Mouse (Mus musculus) hindbrain, embryonic 14.5 days (tissue): ENCODE data around the gene Gm13289. TPM values are rescaled to one million over a fixed set of nuclear protein-coding genes. Genes with fewer than 3 reads are reported as not detected.
A peak's percentile ranks its signal among the peaks of the same experiment; 100 is the strongest.
"Not testable (repeated sequence)": the region's sequence is repeated elsewhere in the genome, so short reads cannot be mapped to it uniquely, and the experiment has no call there.

ENCODE experiments used
- ATAC-seq: fragments of 200-750 bp; cut with Nextera tagmentation; 2 replicates; pipeline ENCODE4 v1.8.0; 2017; ENCODE audit warnings: moderate number of reproducible peaks, mild to moderate bottlenecking, moderate TSS enrichment, moderate library complexity; ENCODE audit not compliant: low FRiP score
- DNase-seq: peaks from one replicate; pipeline ENCODE4 v3.0.0-alpha.2; 2015; ENCODE audit warnings: low spot score
- H3K27ac ChIP-seq: fragments of 300-500 bp; sonication (generic); 2 replicates; pipeline ENCODE4 v1.5.1; 2014; ENCODE audit warnings: mild to moderate bottlenecking, moderate library complexity
- H3K27me3 ChIP-seq: fragments of 300-500 bp; sonication (generic); 2 replicates; pipeline ENCODE4 v1.6.1; 2014; ENCODE audit warnings: mild to moderate bottlenecking, low read length, mixed read lengths; ENCODE audit not compliant: control insufficient read depth, insufficient read depth
- H3K36me3 ChIP-seq: fragments of 300-500 bp; sonication (generic); replicated peaks from 2 replicates; pipeline ENCODE4 v1.6.1; 2014; ENCODE audit not compliant: control insufficient read depth, insufficient read depth
- H3K4me1 ChIP-seq: fragments of 300-500 bp; sonication (generic); replicated peaks from 2 replicates; pipeline ENCODE4 v1.6.1; 2014; ENCODE audit warnings: antibody characterized with exemption, low read length, mixed read lengths; ENCODE audit not compliant: control insufficient read depth, insufficient read depth
- H3K4me2 ChIP-seq: fragments of 300-500 bp; sonication (generic); replicated peaks from 2 replicates; pipeline ENCODE4 v1.6.1; 2014; ENCODE audit warnings: mild to moderate bottlenecking, moderate library complexity
- H3K4me3 ChIP-seq: fragments of 300-500 bp; sonication (generic); replicated peaks from 2 replicates; pipeline ENCODE4 v1.5.1; 2014; ENCODE audit warnings: mild to moderate bottlenecking, low read length
- H3K9ac ChIP-seq: fragments of 300-500 bp; sonication (generic); 2 replicates; pipeline ENCODE4 v1.6.1; 2014
- H3K9me3 ChIP-seq: fragments of 300-500 bp; sonication (generic); 2 replicates; pipeline ENCODE4 v1.6.1; 2016; ENCODE audit warnings: low read length; ENCODE audit not compliant: control insufficient read depth
- WGBS: fragments of 180-500 bp; shearing (Covaris S2); extraction: QIAGEN DNeasy Blood & Tissue Kit; methylation state at CpG from one replicate; pipeline ENCODE4 v1.1.7; 2014; 5-methylcytosine and 5-hydroxymethylcytosine counted together
- polyA plus RNA-seq: library from polyadenylated mRNA; unstranded; fragments of >200 nt; fragmentation: Nextera tagmentation; extraction: Ambion mirVana; gene quantifications from 2 replicates; pipeline ENCODE4 v1.2.1, GENCODE M21; 2014

Gene Gm13289
- polyA plus RNA-seq, result not detected in 2 replicates

- not testable (repeated sequence) for H3K27me3 ChIP-seq, H3K9ac ChIP-seq, H3K4me2 ChIP-seq, H3K9me3 ChIP-seq, H3K4me1 ChIP-seq, H3K36me3 ChIP-seq, ATAC-seq, DNase-seq, H3K4me3 ChIP-seq, H3K27ac ChIP-seq
- no CpG with 5 or more reads among the region's 29 CpGs for WGBS
These were observed at the start of gene Gm13289 for GRCm38 (mm10) chr4:88776622-88777021. Gm13289 (plus strand) TSS chr4:88776922.

- Histone ChIP-seq H3K36me3 (no peaks in the 10 kb centered on the region), H3K4me3 (no peak overlapping the region)
These were observed 49.4 kb upstream of the Gm13289 start for GRCm38 (mm10) chr4:88727324-88727723.

GRCm38 (mm10) chr4:88738480-88738879 lies 38.2 kb upstream of the Gm13289 start:
- Histone ChIP-seq H3K4me3 (no peak overlapping the region), H3K27ac (no peak overlapping the region), H3K36me3 (no peaks in the 10 kb centered on the region), H3K4me2 (no peak overlapping the region), H3K27me3 (no peaks in the 10 kb centered on the region), H3K9ac (no peak overlapping the region), H3K4me1 (no peaks in the 10 kb centered on the region), H3K9me3 (no peaks in the 10 kb centered on the region)
- no peak for ATAC-seq
- 5% methylated on average over 2 of the region's 2 CpGs for WGBS
- DNase-seq, result peak; percentile 72

More at GRCm38 (mm10) chr4:88727324-88727723, 49.4 kb upstream of the Gm13289 start:
- no peak for ATAC-seq
- H3K9ac ChIP-seq, result no peak overlapping the region
- no peaks in the 10 kb centered on the region for H3K4me1 ChIP-seq
- WGBS, result 2% methylated on average over 1 of the region's 1 CpGs
- no peak for DNase-seq
- no peaks in the 10 kb centered on the region for H3K27me3 ChIP-seq
- H3K27ac ChIP-seq, result no peak overlapping the region
- H3K9me3 ChIP-seq, result no peaks in the 10 kb centered on the region
- no peak overlapping the region for H3K4me2 ChIP-seq

GRCm38 (mm10) chr4:88739036-88739435 lies 37.7 kb upstream of the Gm13289 start:
- no peak overlapping the region for H3K9ac ChIP-seq
- no peaks in the 10 kb centered on the region for H3K27me3 ChIP-seq
- no peaks in the 10 kb centered on the region for H3K9me3 ChIP-seq
- no peak for DNase-seq
- no peak for ATAC-seq
- no peak overlapping the region for H3K27ac ChIP-seq
- WGBS, result 92% methylated on average over 6 of the region's 6 CpGs
- H3K4me2 ChIP-seq, result no peak overlapping the region
- no peaks in the 10 kb centered on the region for H3K36me3 ChIP-seq
- H3K4me1 ChIP-seq, result no peaks in the 10 kb centered on the region
- H3K4me3 ChIP-seq, result no peak overlapping the region

- Histone ChIP-seq H3K4me2 (no peak overlapping the region), H3K9ac (no peak overlapping the region), H3K36me3 (no peaks in the 10 kb centered on the region), H3K27me3 (no peaks in the 10 kb centered on the region), H3K4me1 (no peaks in the 10 kb centered on the region), H3K4me3 (no peak overlapping the region), H3K27ac (no peak overlapping the region), H3K9me3 (no peaks in the 10 kb centered on the region)
- ATAC-seq (no peak), DNase-seq (no peak)
- WGBS, result 89% methylated on average over 4 of the region's 4 CpGs
These were observed 35.3 kb upstream of the Gm13289 start for GRCm38 (mm10) chr4:88741426-88741825.

- 84% methylated on average over 7 of the region's 7 CpGs for WGBS
- ATAC-seq, result no peak
- no peak overlapping the region for H3K4me3 ChIP-seq
- H3K27me3 ChIP-seq, result no peaks in the 10 kb centered on the region
- H3K27ac ChIP-seq, result no peak overlapping the region
- no peak overlapping the region for H3K4me2 ChIP-seq
- H3K4me1 ChIP-seq, result no peaks in the 10 kb centered on the region
- no peaks in the 10 kb centered on the region for H3K36me3 ChIP-seq
- no peak overlapping the region for H3K9ac ChIP-seq
- no peak for DNase-seq
- no peaks in the 10 kb centered on the region for H3K9me3 ChIP-seq
These were observed 33.9 kb upstream of the Gm13289 start for GRCm38 (mm10) chr4:88742771-88743371.

GRCm38 (mm10) chr4:88744207-88744606 lies 32.5 kb upstream of the Gm13289 start:
- Histone ChIP-seq H3K36me3 (no peaks in the 10 kb centered on the region), H3K9ac (no peak overlapping the region), H3K27me3 (no peaks in the 10 kb centered on the region), H3K4me1 (no peaks in the 10 kb centered on the region), H3K27ac (no peak overlapping the region), H3K4me2 (no peak overlapping the region), H3K9me3 (no peaks in the 10 kb centered on the region), H3K4me3 (no peak overlapping the region)
- DNase-seq (no peak), ATAC-seq (no peak)
- WGBS, result 82% methylated on average over 3 of the region's 3 CpGs

GRCm38 (mm10) chr4:88749926-88750325 lies 26.8 kb upstream of the Gm13289 start:
- no peak overlapping the region for H3K27ac ChIP-seq
- H3K9ac ChIP-seq, result no peak overlapping the region
- 70% methylated on average over 6 of the region's 6 CpGs for WGBS
- H3K4me2 ChIP-seq, result no peak overlapping the region
- ATAC-seq (no peak), DNase-seq (no peak)
- no peak overlapping the region for H3K4me3 ChIP-seq
- H3K36me3 ChIP-seq, result no peaks in the 10 kb centered on the region
- no peaks in the 10 kb centered on the region for H3K4me1 ChIP-seq
- H3K9me3 ChIP-seq, result no peaks in the 10 kb centered on the region
- no peaks in the 10 kb centered on the region for H3K27me3 ChIP-seq

- H3K27ac ChIP-seq, H3K4me2 ChIP-seq, H3K4me3 ChIP-seq, H3K4me1 ChIP-seq, ATAC-seq, H3K9ac ChIP-seq, H3K36me3 ChIP-seq, H3K9me3 ChIP-seq, DNase-seq, H3K27me3 ChIP-seq: not testable (repeated sequence)
- WGBS, result 83% methylated on average over 15 of the region's 15 CpGs
These were observed 21.8 kb upstream of the Gm13289 start, which contains the start of gene Gm13271 for GRCm38 (mm10) chr4:88754818-88755340. Gm13271 (plus strand) TSS chr4:88754868.
